Mouse (Mus musculus) frontal cortex, adult 2 months (tissue): ENCODE results near the gene Gars. TPM values are rescaled to one million over a fixed set of nuclear protein-coding genes. Genes with fewer than 3 reads are reported as not detected.
A peak's percentile ranks its signal among the peaks of the same experiment; 100 is the strongest.

ENCODE experiments used
- DNase-seq, 2 experiments: peaks; one replicate each; pipeline ENCODE4 v3.0.0; 2022; ENCODE audit warnings: low spot score in 1 of 2; ENCODE audit errors: extremely low spot score in 1 of 2
- polyA plus RNA-seq: library from polyadenylated mRNA; depleted of rRNA; stranded (reverse); fragments of >200 nt; gene quantifications from 2 replicates; pipeline ENCODE4 v1.2.3, GENCODE M21; 2012

Gars gene
- polyA plus RNA-seq, 1 experiment: 84.0 TPM

DNA sequence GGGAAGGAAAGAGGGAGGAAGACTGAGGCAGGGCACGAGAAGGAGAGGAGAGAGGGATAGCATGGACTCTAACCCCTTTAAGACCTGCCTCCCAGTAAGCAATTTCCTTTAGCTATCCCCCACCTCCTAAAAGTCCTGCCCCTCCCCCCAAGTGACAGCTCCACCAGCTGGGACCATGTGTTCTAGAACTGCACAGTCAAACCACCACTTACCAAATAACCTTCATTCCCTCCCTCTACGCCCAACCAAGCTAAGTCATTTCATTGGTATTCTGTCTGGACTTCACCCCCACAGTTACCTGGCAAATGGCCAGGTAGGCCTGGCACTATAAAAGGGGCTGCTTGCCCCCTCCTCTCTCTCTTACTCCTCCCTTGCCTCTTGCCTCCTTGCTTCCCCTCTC, 10.2 kb upstream of the Gars start:
- DNase-seq: no peak

DNA sequence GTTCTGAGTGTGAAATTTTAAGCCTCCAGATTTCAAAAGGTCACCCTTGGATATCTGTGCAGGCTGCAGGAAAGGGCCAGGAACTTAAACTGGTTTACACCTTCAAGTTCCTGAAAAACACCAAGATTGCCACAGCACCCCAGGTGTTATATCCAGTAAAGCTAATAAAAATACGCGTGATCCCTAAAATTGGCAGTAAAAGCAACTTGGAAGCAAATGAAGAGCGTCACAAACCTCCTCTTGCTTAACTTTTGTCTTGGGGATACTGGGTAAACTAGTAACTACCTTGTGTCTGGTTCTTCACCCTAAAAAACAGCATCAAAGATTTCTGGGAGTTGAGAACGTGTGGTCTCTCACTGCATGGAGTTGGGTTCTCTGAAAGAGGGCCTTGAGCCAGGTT, 1.1 kb upstream of the Gars start:
- DNase-seq: no peak

DNA sequence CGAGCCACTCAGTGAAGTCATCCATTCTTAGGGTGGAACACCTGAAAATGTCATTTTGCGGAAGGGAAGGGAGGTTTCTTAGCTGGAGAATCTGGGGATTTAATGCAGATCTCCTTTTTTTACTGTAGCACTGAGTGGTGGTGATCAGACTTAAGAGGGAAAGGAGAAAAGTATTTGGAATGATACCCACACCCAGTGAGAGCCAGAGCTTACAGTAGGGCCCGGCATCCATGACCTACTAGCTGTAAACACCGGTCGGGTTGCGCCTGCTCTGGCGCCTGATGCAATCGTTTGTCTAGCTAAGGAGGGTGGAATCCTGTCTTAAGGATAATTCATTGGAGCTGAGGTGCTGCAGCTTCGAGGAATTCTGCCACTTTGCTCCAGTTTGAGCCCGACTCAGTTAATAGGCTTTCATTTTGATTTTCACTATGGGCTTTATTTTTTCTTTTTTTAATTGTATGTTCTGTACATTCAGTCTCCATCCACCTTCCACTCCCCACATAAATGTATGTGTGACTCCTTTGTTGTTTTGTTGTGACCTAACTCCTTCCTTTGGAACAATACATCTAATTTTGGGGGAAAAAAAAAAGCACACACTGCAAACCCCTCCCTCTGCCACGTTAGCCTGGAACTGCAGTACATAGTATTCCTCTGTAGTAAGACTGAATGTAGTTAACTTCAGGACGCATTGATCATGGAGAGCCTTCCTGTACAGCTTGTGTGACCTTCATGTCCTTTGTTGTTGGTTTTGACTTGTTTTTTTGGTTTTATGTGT, 1.1 kb downstream of the Gars start:
- peak in 1 of 2 experiments; percentile 31 for DNase-seq

GRCm38 (mm10) chr6:55039446-55039783, 1.6 kb downstream of the Gars start:
- DNase-seq: no peak

DNA sequence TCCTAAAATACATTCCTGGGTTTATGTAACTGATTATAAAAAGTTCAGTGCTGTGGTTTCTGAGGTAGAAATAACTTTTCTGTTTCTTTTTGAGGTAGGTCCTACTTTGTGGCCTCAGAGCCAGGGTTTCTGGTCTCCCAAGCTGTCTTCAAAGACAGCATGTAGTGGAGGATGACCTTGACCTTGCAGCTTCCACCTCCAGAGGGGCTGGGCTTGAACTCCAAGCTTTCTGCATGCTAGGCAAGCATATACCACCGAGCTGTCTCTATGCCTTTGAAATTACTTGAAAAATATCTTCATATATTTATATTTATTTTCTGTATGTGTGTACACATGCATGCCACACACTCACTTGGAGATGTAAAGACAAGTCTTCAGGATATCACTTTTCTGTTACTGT, 2.2 kb downstream of the Gars start:
- DNase-seq: no peak

- DNase-seq: no peak
Observed at GRCm38 (mm10) chr6:55043206-55043605, 5.4 kb downstream of the Gars start.

DNA sequence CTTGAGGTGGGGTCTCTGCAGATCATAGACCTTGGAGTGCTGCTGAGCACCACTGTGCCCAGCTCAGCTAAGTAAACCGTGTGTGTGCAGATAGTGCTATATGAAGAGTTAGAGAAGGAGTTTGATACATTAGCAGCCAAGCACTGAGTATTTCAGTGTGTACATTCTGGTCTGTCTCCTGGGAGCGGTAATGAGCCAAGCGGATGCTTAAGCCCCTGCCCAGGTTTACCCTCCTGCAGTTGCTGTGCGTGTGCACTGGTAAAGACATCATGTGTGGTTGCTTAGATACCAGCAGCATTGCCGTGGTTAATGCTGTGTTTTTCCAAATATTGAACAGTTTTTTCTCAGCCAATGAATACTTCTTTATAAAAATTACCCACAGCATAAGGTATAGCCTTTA, 6.7 kb downstream of the Gars start:
- DNase-seq: no peak

- no peak for DNase-seq
Observed at GRCm38 (mm10) chr6:55045326-55045725, 7.5 kb downstream of the Gars start.

DNA sequence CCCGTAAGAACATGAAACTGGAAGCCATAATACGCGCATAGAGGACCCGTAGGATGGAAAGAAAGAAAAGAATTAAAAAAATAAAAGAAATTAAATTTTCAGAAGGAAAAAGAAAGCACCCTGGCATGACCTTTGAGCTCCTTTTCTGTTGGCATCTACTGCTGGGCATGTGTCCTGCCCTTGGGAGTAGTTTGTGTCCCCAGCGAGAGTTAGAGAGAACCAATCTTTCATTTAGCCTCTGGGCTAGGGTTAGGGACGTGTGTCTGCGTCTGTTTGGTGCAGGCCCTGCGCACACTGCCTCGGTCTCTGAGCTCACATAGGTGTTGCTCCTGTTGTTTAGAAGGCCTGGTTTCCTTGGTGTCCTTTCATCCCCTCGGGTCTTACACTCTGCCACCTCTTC, 11.4 kb downstream of the Gars start:
- DNase-seq: no peak

GRCm38 (mm10) chr6:55054491-55054890, 16.7 kb downstream of the Gars start:
- no peak for DNase-seq

GRCm38 (mm10) chr6:55057427-55057826, 19.6 kb downstream of the Gars start:
- DNase-seq: no peak

DNA sequence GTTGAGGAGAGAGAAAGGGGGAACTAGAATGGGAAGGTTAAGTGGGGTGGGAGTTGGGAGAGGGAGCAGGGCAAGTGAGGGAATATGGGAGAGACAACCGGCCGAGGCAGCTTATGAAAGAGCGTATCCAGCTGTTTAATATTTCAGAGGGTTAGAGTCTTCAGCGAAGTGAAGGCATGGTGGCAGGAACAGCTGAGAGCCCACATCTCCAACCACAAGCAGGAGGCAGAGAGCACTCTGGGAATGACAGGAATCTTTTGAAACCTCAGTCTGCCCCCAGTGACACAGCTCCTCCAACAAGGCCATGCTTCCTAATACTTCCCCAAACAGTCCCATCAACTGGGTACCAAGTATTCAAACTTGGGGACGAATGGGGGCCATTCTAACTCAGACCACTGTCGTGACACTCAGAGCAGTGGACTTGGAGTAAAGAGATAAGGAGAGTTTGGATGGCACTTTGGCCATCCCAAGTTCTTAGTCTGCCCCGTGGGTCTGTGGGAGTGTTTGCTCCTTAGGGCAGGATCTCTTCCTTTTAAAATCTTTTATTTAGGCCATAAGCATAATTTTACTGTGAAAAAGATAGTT, 22.5 kb downstream of the Gars start:
- DNase-seq: no peak

DNA sequence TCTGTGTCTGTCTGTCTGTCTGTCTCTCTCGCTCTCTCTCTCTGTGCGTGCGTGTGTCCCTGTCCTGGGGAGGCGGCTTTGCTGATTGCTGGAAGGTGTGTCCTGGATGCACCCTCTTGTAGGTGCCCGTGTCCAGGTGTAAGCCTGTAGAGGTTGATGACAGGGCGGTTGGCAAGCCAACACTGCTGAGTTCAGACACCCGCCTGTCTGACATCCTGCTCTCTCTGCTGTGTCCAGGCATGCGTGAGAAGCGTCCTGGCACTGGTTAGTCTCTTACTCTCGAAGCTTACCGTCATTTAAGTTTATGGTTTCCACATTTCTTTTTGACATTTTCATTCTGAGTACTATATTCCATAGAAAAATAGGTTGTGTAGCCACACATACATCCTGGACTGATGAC, 23.5 kb downstream of the Gars start:
- DNase-seq: no peak

GRCm38 (mm10) chr6:55062200-55062599, 24.4 kb downstream of the Gars start:
- DNase-seq: no peak

DNA sequence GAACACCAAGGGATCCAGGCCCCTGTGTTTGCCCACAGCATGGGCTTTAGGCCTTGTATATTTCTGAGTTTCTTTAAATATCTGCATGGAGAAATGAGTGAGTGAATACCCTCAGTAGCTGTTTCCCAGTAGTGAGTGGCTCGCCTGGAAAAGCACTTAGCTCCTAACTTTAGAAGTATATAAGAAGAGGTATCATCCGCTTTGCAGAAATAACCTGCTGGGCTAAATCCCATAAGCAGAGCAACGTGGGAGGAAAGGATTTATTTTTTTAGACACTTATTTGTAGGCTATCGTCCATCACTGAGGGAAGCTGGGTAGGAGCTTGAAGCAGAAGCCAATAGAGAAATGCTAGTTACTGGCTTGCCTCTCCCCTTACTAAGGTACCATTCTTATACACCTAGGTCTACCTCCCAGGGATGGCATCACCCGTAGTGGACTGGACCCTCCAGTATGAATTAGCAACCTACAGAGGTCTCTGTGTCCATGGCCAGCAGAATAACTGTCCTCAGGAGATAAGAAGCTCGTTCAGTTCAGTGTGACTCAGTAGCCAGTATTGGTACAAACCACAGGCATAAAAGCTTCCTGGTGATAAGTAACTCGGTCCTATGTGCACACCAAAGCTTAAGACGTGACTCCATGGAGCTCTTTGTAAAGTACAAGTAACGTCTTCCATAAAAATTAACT, 26.1 kb downstream of the Gars start:
- DNase-seq: no peak

DNA sequence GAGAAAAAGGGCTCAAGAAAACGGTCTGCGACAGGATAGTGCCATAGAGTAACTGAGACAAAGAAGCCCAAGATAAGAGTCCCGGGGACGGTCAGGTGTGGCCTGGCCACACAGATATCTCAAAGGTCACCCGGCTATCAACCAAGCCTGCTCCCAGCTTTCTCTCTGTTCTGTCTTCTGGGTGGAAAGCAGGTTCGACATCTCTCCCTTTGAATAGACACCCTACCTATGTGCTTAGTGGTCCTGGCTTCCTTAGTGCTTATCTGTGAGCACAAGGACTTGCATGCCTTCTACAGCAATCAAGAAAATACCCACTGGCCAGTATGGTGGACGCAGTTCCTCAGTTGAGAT, 26.6 kb downstream of the Gars start:
- DNase-seq: no peak

DNA sequence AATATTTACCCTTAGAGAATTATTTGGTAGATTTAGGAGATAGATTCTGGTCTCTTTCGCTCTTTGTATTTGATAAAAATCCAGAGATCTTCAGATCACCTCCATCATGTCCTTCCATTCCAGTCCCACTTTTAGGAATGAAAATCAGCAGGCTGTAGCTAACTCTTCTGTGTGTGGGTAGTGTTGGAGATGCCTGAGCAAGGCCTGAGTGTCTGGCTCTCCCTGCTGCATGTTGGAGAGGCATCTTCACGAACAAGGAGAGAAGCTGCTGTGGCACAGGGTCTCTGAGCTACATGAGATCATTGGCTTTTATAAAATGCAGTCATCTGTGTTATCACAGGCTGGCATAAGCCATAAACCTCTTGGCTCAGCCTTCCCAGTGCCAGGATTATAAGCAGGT, 28.1 kb downstream of the Gars start:
- peak in 1 of 2 experiments; percentile 39 for DNase-seq

DNA sequence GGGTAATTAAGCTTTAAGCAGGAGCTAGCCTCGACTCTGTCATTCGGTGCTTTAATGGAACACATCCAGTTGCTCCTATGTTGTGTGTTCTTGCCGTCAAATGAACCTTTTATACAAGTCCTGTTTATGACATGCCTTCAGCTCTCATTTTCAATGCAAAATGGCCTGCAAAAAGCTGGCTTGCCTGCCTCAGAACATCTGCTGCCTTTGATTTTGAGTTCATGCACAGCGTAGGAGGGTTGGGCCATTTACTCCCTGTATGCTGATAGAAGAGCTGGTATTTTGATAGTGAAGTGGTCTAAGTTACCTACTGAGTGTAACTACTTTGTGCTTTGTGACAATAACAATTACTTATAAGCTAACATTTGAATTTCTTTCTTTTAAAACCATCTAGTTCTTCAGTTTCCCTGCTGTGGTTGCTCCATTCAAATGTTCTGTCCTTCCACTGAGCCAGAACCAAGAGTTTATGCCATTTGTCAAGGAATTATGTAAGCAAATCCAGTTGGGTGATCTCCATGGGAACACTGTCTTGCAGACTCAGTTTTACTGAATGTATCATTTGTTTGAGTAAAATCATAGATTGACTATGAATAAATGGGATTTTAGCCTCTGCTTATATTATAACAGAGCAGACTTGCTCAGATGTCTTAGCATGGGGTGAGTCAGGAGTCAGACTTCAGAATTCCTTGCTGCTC, 38.9 kb downstream of the Gars start:
- DNase-seq: peak in 1 of 2 experiments; percentile 42

DNA sequence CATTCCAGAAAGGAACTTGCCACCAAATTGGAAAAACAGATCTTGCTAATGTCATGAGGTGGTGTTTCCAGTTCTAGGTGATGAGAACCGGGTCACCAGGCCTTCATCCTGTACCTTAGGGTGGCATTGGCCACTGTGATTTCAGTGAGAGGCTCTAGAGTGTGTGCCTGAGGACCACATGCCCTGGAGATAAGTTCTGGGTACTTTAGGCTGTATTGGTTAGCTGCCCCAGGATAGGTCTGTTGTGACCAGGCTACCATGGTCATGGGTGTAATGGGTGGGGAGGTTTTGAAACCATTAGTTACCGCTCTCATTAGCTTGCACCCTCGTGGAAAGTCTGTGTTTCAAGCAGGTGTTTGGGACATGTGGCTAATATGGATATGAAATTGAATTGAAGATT, 43.6 kb downstream of the Gars start:
- DNase-seq: no peak

DNA sequence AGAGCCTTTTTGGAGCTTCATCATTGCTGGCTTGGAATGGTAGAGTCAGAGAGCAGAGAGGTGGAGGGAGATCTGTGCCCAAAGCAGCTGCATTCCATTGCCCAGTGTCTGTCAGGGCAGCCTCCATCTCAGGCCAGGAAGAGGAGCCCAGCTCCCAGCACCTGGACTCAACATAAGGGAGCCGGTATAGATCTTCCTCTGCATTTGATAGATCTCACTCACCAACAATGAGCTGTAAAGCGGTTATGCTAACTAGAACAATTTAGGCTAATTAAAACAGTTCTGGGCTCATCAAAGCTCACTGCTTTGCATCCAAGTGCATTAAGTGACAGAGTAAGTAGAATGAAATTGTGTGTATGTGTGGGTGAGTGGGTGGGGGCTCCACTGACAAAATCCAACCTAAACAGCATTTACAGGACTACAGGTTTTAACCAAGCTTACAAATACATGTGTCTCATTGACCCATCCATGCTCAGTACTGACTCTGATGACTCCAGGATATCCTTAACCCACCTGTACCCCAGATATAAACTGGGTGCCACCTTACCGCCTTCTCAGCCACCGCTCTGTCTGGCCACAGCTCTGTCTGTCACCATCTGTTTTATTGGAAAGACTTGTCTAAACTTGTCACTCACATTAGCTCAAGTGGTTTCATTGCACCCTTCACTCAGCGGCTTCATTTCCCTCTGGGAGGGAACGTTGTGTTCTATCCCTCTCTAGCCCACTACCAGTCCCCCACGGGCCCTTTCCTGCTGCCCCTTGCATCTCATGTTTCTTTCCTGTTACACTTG, 44.6 kb downstream of the Gars start:
- DNase-seq: no peak

GRCm38 (mm10) chr6:55087355-55087754, 49.5 kb downstream of the Gars start:
- no peak for DNase-seq
